Mouse (Mus musculus) liver, embryonic 14.5 days (tissue): Measurements from ENCODE around the gene Gnpnat1.

Experiments
- CTCF ChIP-seq: IDR thresholded peaks from 2 replicates; pipeline ENCODE4 v1.5.1; 2016; ENCODE audit warnings: antibody characterized with exemption, low read depth, control low read depth
- EP300 ChIP-seq: IDR thresholded peaks from 2 replicates; pipeline ENCODE4 v1.6.1; 2016; ENCODE audit warnings: antibody characterized with exemption, low read depth

GRCm38 (mm10) chr14:45442781-45443560 lies 38.3 kb upstream of the Gnpnat1 start:
- TF ChIP-seq CTCF: no peak
- no peak for TF ChIP-seq EP300
